Mouse (Mus musculus) lung, adult 18-20 months (tissue): ENCODE results near the gene Kiss1r.

Source experiments
- DNase-seq, 2 experiments: peaks; one replicate each; pipeline ENCODE4 v3.0.0; 2022; ENCODE audit warnings: mixed read lengths in 2 of 2

Kiss1r gene

GRCm38 (mm10) chr10:79897316-79898245 is 19.2 kb upstream of the Kiss1r start:
- DNase-seq = no peak

- DNase-seq = no peak
Observed at GRCm38 (mm10) chr10:79900951-79901410, 15.8 kb upstream of the Kiss1r start.

- DNase-seq = no peak
Observed at GRCm38 (mm10) chr10:79906712-79907111, 10.1 kb upstream of the Kiss1r start.

DNA sequence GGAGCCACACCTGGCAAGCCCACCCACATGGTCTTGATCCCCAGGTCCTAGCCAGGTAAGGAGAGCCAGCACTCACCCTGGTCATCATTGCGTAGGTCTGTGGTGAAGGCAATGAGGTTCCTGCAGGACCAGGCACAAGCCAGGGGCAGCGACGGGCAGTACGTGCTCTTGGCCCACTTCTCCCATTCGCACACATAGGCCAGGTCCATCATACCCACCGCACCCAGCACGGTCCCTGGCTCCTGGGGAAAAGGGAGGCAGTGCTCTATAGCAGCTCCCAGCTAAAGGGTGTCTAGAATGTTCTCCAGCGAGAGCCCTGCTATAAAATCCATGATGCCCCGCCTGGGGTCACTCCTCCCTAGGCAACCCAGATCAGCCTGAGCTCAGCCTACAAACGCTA is 9.4 kb upstream of the Kiss1r start:
- no peak for DNase-seq

GRCm38 (mm10) chr10:79908167-79909091 is 8.3 kb upstream of the Kiss1r start, which contains the start of gene Med16:
Gene Med16 (minus strand): TSS chr10:79908923.
- peak; percentile 97 to 98 for DNase-seq

DNA sequence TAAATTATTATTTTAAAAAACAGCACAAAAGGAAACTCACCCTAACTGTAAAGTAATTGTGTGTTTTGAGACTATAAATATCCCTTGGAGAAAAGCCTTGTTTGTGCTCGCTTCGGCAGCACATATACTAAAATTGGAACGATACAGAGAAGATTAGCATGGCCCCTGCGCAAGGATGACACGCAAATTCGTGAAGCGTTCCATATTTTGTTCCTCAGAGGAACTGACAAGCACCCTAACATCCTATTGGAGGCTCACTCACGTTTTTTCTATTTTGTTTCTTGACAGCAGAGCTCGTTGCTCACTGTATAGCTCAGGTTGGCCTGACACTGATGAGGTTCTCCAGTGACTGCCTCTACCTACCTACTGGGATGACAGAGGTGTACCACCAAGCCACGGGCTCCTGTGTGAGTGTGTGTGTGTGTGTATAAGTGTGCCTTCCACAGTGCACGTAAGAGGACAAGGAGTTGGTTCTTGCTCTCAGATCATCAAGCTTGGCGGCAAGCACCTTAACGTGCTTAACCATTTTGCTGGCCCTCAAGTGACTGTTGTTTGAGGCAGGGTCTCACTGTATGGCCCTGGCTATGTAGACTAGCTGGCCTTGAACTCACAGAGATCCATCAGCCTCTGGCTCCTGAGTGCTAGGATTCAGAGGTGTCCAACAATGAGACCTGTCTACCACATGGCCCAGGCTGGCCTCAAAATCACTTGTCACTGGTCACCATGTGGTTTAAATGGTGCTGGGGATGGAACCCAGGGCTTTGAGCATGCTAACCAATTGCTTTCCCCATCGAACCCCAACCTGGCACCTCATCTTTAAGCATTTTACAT is 7.5 kb upstream of the Kiss1r start:
- no peak for DNase-seq

DNA sequence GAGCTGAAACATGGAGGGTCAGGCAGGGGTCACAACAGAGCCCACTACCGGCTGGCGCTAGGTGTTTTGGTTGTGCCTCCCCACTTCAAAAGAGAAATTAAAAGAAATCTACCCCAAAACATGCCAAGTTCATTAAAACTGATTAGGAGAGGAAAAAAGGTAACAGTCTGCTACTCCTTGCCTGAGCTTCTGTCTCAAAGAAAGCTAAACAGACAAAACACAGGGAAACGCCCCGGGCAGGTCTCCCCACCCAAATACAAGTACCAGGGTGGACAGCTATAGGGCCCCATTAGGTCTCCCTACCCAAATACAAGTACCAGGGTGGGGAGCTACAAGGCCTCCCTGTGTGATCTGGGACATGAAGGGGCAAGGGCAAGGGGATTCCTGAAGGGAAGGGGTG is 6.2 kb upstream of the Kiss1r start, which contains the start of gene Gm26602:
Gene Gm26602 (plus strand): TSS at position 301 of the 400 bp plus-strand sequence.
- DNase-seq = no peak

DNA sequence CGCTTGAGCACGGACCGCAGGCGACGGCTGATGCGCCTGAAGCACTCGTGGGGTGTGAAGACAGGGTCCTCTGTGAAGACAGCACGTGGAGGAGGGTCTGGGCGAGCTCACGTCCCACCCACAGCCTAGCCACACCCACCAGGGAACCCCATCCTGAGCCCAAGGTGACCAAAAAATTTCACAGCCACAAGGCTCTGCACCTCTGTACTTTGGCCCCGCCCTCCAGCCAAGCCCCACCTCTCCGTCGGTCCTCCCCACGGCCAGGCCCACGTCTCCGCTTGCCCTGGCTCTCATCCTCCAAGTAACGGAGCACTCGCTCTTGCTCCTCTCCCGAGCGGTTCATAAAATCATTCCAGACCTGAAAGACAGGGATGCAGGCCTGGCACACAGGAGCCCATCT is 4.4 kb upstream of the Kiss1r start:
- DNase-seq = no peak

GRCm38 (mm10) chr10:79914131-79914947 is 2.4 kb upstream of the Kiss1r start:
- no peak for DNase-seq

- DNase-seq = peak; percentile 68 to 80
Observed at GRCm38 (mm10) chr10:79914948-79915596, 1.7 kb upstream of the Kiss1r start.

- no peak for DNase-seq
Observed at GRCm38 (mm10) chr10:79916081-79916480, 690 bp upstream of the Kiss1r start.

- no peak for DNase-seq
Observed at GRCm38 (mm10) chr10:79917532-79918100, 845 bp downstream of the Kiss1r start.

GRCm38 (mm10) chr10:79918231-79919078 is 1.7 kb downstream of the Kiss1r start:
- peak in 1 of 2 experiments; percentile 57 for DNase-seq

GRCm38 (mm10) chr10:79919251-79919849 is 2.6 kb downstream of the Kiss1r start:
- DNase-seq = peak in 1 of 2 experiments; percentile 57

GRCm38 (mm10) chr10:79920056-79920890 is 3.5 kb downstream of the Kiss1r start:
- no peak for DNase-seq

DNA sequence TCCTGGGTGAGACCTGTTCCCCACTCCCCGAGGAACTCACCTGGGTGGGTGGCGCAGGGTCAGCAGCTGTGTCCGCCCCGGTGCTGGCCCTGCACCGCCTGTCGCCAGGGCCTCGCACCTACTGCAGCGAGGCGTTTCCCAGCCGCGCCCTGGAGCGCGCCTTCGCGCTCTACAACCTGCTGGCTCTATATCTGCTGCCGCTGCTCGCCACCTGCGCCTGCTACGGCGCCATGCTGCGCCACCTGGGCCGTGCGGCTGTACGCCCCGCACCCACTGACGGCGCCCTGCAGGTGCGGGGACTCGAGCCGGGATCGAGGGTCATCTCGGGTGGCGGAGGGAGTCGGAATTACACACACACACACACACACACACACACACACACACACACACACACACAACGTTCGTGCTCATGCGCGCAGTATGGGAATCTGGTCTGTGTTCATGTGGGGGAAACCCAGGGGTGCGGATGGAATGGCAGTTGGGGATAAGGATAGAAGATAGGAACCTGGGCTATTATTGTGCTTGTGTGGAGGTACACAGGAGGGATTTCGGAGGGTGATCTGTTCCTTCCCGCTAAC is 4.3 kb downstream of the Kiss1r start, which contains the start of gene R3hdm4:
Gene R3hdm4 (minus strand): TSS at position 251 of the 578 bp plus-strand sequence.
- no peak for DNase-seq

GRCm38 (mm10) chr10:79921572-79921971 is 4.8 kb downstream of the Kiss1r start:
- no peak for DNase-seq
